ENCODE assay signal across 15 mouse cellular contexts in the genomic region with DNA sequence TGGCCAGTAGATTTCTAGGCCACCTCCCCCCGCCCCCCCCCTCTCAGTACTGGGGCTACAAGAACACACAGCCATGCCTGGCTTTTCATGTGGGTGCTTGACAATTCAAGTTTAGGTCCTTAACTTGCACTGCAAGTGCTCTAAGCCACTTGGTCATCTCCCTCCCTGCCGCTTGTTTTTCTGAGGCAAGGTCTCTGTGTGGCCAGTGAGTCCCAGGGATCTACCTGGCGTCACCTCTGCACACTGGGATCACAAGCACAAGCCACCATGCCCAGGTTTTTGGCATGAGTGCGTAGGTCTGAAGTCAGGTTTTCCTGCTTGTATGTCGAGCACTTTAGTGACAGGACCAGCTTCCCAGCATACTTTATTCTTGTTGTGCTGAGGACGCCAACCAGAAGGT.
"Had no signal": no experiment of that assay in that cellular context is flagged by ENCODE, and none has a peak within 500 bp of the region (broad histone marks: within the 10 kb centered on the region; RNA-seq: fewer than 3 reads in every experiment).

No protein-coding gene starts in this region.

- H3K36me3 ChIP-seq: neural tube, embryonic 15.5 days; stomach, embryonic 15.5 days had no signal

- H3K27me3 ChIP-seq: neural tube, embryonic 15.5 days; stomach, embryonic 15.5 days had no signal

- H3K4me2 ChIP-seq: neural tube, embryonic 15.5 days; stomach, embryonic 15.5 days had no signal

- H3K4me3 ChIP-seq: neural tube, embryonic 15.5 days; stomach, embryonic 15.5 days had no signal

- H3K27ac ChIP-seq: neural tube, embryonic 15.5 days; stomach, embryonic 15.5 days; stomach, postnatal 0 days had no signal

- DNase-seq: retina, postnatal 1 day; right cerebral cortex, adult 18-20 months; right cerebral cortex, postnatal 14 days; right cerebral cortex, postnatal 25 days; right cerebral cortex, postnatal 4 days; spleen, adult 18-20 months; thymus, adult 18-20 months; thymus, adult 2 months; thymus, postnatal 14 days; thymus, postnatal 25 days; thymus, postnatal 36 days; thymus, postnatal 4 days had no signal

- H3K4me1 ChIP-seq: stomach, embryonic 15.5 days had no signal

- H3K9me3 ChIP-seq: neural tube, embryonic 15.5 days; stomach, embryonic 15.5 days had no signal

- H3K9ac ChIP-seq: neural tube, embryonic 15.5 days; stomach, embryonic 15.5 days had no signal
